Mouse (Mus musculus): Measurements from ENCODE around the gene Mkrn2os. TPM values are rescaled to one million over a fixed set of nuclear protein-coding genes. Genes with fewer than 3 reads are reported as not detected.
A peak's percentile ranks its signal among the peaks of the same experiment; 100 is the strongest.

Mkrn2os gene
- total and polyA plus RNA-seq, 2 experiments from 2014 or later, result 0.39 TPM; not detected in 1

DNA sequence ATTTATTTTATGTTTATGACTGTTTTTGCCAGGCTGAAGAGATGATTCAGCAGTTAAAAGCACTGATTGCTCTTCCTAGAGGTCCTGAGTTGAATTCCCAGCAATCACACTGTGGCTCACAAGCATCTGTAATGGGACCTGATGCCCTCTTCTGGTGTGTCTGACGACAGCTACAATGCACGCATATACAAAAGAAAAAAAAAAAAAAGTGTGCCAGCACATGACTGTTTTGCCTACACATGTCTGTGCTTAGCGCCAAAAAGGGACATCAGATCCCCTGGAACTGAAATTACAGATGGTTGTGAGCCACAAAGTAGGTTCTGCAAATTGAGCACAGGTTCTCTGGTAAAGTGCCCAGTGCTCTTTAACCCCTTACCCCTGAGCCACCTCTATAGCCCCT lies 50.0 kb downstream of the Mkrn2os start:
- Histone ChIP-seq H3K27ac (no peak overlapping the region), H3K27me3 (ENCODE audit: insufficient read depth, low read length) (no peaks in the 10 kb centered on the region), H3K9ac (replicated peaks; ENCODE audit: low read length) (no peak overlapping the region), H3K4me2 (ENCODE audit: low read depth, low read length) (no peak overlapping the region), H3K9me3 (ENCODE audit: low read length) (no peaks in the 10 kb centered on the region), H3K36me3 (ENCODE audit: insufficient read depth, low read length) (no peaks in the 10 kb centered on the region), H3K4me3 (ENCODE audit: low read length) (no peak overlapping the region), H3K4me1 (ENCODE audit: insufficient read depth, low read length) (peaks cover 3% of the 10 kb centered on the region; the same call in 1 of the 2 replicates)
- ATAC-seq, result no peak
- no peak for TF ChIP-seq CTCF (IDR thresholded peaks at IDR 0.05; ENCODE audit: low read depth)
- no peak for DNase-seq (ENCODE audit: low spot score)
- 67% methylated on average over 3 of the region's 3 CpGs for WGBS

DNA sequence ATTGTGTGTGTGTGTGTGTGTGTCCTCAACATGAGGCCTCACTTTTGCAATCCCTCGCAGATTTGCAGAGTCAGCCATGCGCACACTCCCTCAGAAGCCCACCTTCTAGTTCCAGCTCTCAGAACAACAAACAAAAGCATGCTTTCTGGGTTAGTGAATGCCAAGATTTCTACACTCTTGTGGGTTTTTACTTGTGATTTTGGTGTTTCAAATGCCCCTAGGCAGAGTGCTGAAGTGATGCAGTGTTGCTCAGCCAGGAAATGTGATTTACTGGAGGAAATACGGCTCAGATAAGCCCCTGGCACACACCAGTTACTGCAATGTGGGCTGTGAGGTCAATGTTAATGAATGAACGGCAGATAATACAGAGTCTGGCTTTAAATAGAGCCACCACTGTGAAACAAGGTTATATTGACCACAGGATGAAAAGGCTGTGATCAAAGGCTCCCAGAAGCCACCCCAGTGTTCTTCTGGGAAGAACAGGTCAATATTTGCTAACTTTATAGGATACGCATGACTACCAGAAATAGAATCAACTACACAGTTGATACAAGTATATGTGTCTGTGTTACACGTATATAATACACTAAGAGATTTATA lies 50.6 kb downstream of the Mkrn2os start:
- Histone ChIP-seq H3K4me2 (ENCODE audit: low read depth, low read length) (no peak overlapping the region), H3K27ac (no peak overlapping the region), H3K4me3 (ENCODE audit: low read length) (no peak overlapping the region), H3K4me1 (ENCODE audit: insufficient read depth, low read length) (peaks cover 3% of the 10 kb centered on the region; the same call in 1 of the 2 replicates), H3K36me3 (ENCODE audit: insufficient read depth, low read length) (no peaks in the 10 kb centered on the region), H3K9me3 (ENCODE audit: low read length) (no peaks in the 10 kb centered on the region), H3K27me3 (ENCODE audit: insufficient read depth, low read length) (no peaks in the 10 kb centered on the region), H3K9ac (replicated peaks; ENCODE audit: low read length) (no peak overlapping the region)
- DNase-seq (ENCODE audit: low spot score) (no peak), ATAC-seq (no peak)
- WGBS, result 52% methylated on average over 6 of the region's 6 CpGs
- TF ChIP-seq CTCF (IDR thresholded peaks at IDR 0.05; ENCODE audit: low read depth), result no peak

DNA sequence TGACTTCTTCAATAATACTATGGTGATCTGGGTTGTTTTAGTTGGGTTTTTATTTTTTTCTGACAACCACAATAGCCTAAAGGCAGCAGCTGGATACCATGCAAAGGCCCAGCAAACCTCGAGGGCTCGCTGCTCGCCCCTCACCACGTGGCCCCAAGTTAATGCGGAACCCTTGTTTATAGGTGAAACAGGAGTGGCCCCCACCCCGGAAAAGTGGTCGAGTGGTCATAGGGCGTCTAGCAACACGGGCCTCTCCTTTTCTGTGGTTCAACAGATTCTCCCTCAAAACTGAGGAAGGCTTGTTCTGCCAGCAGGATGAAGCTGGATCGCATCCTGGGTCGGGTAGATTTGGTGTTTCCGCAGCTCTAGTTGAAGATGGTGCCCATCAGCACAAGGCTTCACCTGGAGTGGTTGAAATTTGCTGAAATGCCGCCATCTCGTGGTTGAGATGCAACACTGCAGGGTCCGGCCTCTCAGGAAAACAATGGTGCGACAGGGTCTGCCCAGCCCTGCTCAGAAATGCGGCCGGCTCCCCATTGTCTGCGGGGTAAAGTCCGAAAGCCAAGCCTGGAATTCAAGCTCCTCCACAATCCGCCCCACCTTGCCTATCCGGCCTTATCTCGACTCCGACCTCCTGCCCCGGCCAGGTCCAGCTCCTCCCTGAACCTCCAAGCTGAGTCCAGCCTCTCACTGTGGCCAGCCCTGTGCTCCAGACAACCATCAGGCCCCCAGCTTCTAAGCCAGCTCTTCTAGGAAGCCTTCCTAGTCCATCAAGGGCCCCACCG lies 53.5 kb downstream of the Mkrn2os start:
- peak overlapping the region; percentile 18 for H3K4me3 ChIP-seq (ENCODE audit: low read length)
- no peak overlapping the region for H3K27ac ChIP-seq
- peak overlapping the region; percentile 39 for H3K9ac ChIP-seq (replicated peaks; ENCODE audit: low read length)
- TF ChIP-seq CTCF (IDR thresholded peaks at IDR 0.05; ENCODE audit: low read depth), result peak; percentile 99
- H3K36me3 ChIP-seq (ENCODE audit: insufficient read depth, low read length), result no peaks in the 10 kb centered on the region
- H3K4me2 ChIP-seq (ENCODE audit: low read depth, low read length), result peak overlapping the region; percentile 59
- H3K9me3 ChIP-seq (ENCODE audit: low read length), result no peaks in the 10 kb centered on the region
- 21% methylated on average over 26 of the region's 26 CpGs for whole genome bisulfite sequencing
- H3K4me1 ChIP-seq (ENCODE audit: insufficient read depth, low read length), result no peaks in the 10 kb centered on the region; the same call in 1 of the 2 replicates
- DNase-seq (ENCODE audit: low spot score) (peak; percentile 90), ATAC-seq (peak; percentile 90)
- no peaks in the 10 kb centered on the region for H3K27me3 ChIP-seq (ENCODE audit: insufficient read depth, low read length)

DNA sequence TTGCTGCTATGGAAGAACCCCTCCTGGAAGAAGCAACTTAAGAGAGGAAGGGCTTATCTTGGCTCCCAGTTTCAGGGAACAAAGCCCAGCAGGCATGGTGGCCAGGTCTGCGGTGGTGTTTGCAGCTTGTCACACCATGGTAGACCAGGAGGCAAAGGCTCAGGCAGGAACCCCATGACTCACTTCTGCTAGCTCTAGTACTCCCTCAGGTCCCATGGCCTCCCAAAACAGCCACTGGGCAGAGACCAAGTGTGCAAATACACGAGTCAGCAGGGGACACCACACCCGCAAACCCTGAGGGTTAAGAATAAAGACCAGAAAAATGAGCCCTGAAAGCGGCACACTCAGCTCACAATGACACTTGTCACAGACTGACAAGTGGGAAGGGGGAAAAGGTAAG lies 56.2 kb downstream of the Mkrn2os start:
- Histone ChIP-seq H3K9ac (replicated peaks; ENCODE audit: low read length) (no peak overlapping the region), H3K9me3 (ENCODE audit: low read length) (no peaks in the 10 kb centered on the region), H3K4me2 (ENCODE audit: low read depth, low read length) (no peak overlapping the region), H3K4me3 (ENCODE audit: low read length) (no peak overlapping the region), H3K4me1 (ENCODE audit: insufficient read depth, low read length) (no peaks in the 10 kb centered on the region), H3K36me3 (ENCODE audit: insufficient read depth, low read length) (no peaks in the 10 kb centered on the region), H3K27me3 (ENCODE audit: insufficient read depth, low read length) (no peaks in the 10 kb centered on the region), H3K27ac (no peak overlapping the region)
- TF ChIP-seq CTCF (IDR thresholded peaks at IDR 0.05; ENCODE audit: low read depth), result no peak
- WGBS, result 55% methylated on average over 4 of the region's 4 CpGs
- DNase-seq (ENCODE audit: low spot score) (no peak), ATAC-seq (no peak)

DNA sequence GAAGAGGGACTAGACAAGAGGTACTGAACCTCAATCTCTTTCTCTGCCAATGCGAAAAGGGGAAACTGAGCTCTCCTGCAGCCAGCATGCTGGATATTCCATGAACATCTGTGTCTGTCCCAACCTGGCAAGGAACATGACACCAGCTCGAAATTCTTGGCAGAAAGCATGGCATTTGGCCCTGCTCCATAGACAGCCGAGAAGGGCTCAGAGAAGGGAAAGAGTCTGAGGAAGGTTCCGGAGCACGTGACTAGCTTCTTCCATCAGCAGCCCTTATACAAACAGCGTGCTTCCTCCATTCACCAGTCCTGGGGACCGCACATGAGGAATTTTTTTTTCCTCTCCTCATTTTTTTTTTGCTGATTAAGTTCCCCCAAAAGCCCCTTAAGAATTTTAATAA lies 57.8 kb downstream of the Mkrn2os start:
- Histone ChIP-seq H3K4me3 (ENCODE audit: low read length) (no peak overlapping the region), H3K4me2 (ENCODE audit: low read depth, low read length) (no peak overlapping the region), H3K36me3 (ENCODE audit: insufficient read depth, low read length) (no peaks in the 10 kb centered on the region), H3K27ac (no peak overlapping the region), H3K9me3 (ENCODE audit: low read length) (no peaks in the 10 kb centered on the region), H3K4me1 (ENCODE audit: insufficient read depth, low read length) (no peaks in the 10 kb centered on the region), H3K9ac (replicated peaks; ENCODE audit: low read length) (no peak overlapping the region), H3K27me3 (ENCODE audit: insufficient read depth, low read length) (no peaks in the 10 kb centered on the region)
- ATAC-seq (no peak), DNase-seq (ENCODE audit: low spot score) (peak; percentile 67)
- no peak for TF ChIP-seq CTCF (IDR thresholded peaks at IDR 0.05; ENCODE audit: low read depth)
- WGBS, result 49% methylated on average over 7 of the region's 7 CpGs

Other genes with a start within 250 kb of the Mkrn2os start
- 0.26 TPM in 1 of 2 replicates, not detected in the other for gene Pparg, start 231.6 kb downstream of the Mkrn2os start, total RNA-seq (2014; rRNA removed)
- gene Pparg, start 231.6 kb downstream of the Mkrn2os start, polyA plus RNA-seq (2015; fragmentation: Nextera tagmentation; extraction: Ambion mirVana), result 0.26 and 0.46 TPM in 2 replicates
- 18.3 and 19.2 TPM in 2 replicates for gene Tsen2, start 47.9 kb downstream of the Mkrn2os start, total RNA-seq (2014; rRNA removed)
- 22.7 and 25.9 TPM in 2 replicates for gene Tsen2, start 47.9 kb downstream of the Mkrn2os start, polyA plus RNA-seq (2015; fragmentation: Nextera tagmentation; extraction: Ambion mirVana)
- gene Mkrn2, start 9.3 kb upstream of the Mkrn2os start, total RNA-seq (2014; rRNA removed), result 25.2 and 29.4 TPM in 2 replicates
- gene Mkrn2, start 9.3 kb upstream of the Mkrn2os start, polyA plus RNA-seq (2015; fragmentation: Nextera tagmentation; extraction: Ambion mirVana), result 37.4 and 40.6 TPM in 2 replicates
- 204 and 218 TPM in 2 replicates for gene Raf1, start 84.1 kb upstream of the Mkrn2os start, total RNA-seq (2014; rRNA removed)
- 86.1 and 90.5 TPM in 2 replicates for gene Raf1, start 84.1 kb upstream of the Mkrn2os start, polyA plus RNA-seq (2015; fragmentation: Nextera tagmentation; extraction: Ambion mirVana)
- 0.68 and 2.5 TPM in 2 replicates for gene Tmem40, start 169.8 kb upstream of the Mkrn2os start, total RNA-seq (2014; rRNA removed)
- 2.5 and 2.9 TPM in 2 replicates for gene Tmem40, start 169.8 kb upstream of the Mkrn2os start, polyA plus RNA-seq (2015; fragmentation: Nextera tagmentation; extraction: Ambion mirVana)
- gene Cand2, start 182.0 kb upstream of the Mkrn2os start, total RNA-seq (2014; rRNA removed), result 10.5 and 12.5 TPM in 2 replicates
- gene Cand2, start 182.0 kb upstream of the Mkrn2os start, polyA plus RNA-seq (2015; fragmentation: Nextera tagmentation; extraction: Ambion mirVana), result 4.5 and 5.5 TPM in 2 replicates
- gene Rpl32, start 216.2 kb upstream of the Mkrn2os start, total RNA-seq (2014; rRNA removed), result 790 and 802 TPM in 2 replicates
- gene Rpl32, start 216.2 kb upstream of the Mkrn2os start, polyA plus RNA-seq (2015; fragmentation: Nextera tagmentation; extraction: Ambion mirVana), result 1,119 and 1,169 TPM in 2 replicates
- 1.8 and 2.4 TPM in 2 replicates for gene Efcab12, start 245.8 kb upstream of the Mkrn2os start, total RNA-seq (2014; rRNA removed)
- gene Efcab12, start 245.8 kb upstream of the Mkrn2os start, polyA plus RNA-seq (2015; fragmentation: Nextera tagmentation; extraction: Ambion mirVana), result 1.6 and 2.0 TPM in 2 replicates

Data from hindbrain, postnatal 0 days (tissue).